Mouse (Mus musculus) forebrain, embryonic 15.5 days (tissue): ENCODE results near the gene Gramd1c. TPM values are rescaled to one million over a fixed set of nuclear protein-coding genes. Genes with fewer than 3 reads are reported as not detected.

ENCODE experiments used
- ATAC-seq: fragments of 200-750 bp; cut with Nextera tagmentation; replicated peaks from 2 replicates; pipeline ENCODE4 v1.8.0; 2017; ENCODE audit warnings: mild to moderate bottlenecking, moderate TSS enrichment, moderate library complexity
- H3K27ac ChIP-seq: fragments of 300-500 bp; sonication (generic); replicated peaks from 2 replicates; pipeline ENCODE4 v1.5.1; 2015; ENCODE audit warnings: mild to moderate bottlenecking, inconsistent platforms
- H3K27me3 ChIP-seq: fragments of 300-500 bp; sonication (generic); 2 replicates; pipeline ENCODE4 v1.6.1; 2015; ENCODE audit warnings: inconsistent platforms
- H3K36me3 ChIP-seq: fragments of 300-500 bp; sonication (generic); 2 replicates; pipeline ENCODE4 v1.6.1; 2015; ENCODE audit warnings: mild to moderate bottlenecking, inconsistent platforms
- H3K4me1 ChIP-seq: fragments of 300-500 bp; sonication (generic); 2 replicates; pipeline ENCODE4 v1.6.1; 2015; ENCODE audit warnings: inconsistent platforms
- H3K4me2 ChIP-seq: fragments of 300-500 bp; sonication (generic); replicated peaks from 2 replicates; pipeline ENCODE4 v1.6.1; 2015; ENCODE audit warnings: mild to moderate bottlenecking, inconsistent platforms
- H3K4me3 ChIP-seq: fragments of 300-500 bp; sonication (generic); 2 replicates; pipeline ENCODE4 v1.5.1; 2015; ENCODE audit warnings: mild to moderate bottlenecking, inconsistent platforms
- H3K9ac ChIP-seq: fragments of 300-500 bp; sonication (generic); replicated peaks from 2 replicates; pipeline ENCODE4 v1.6.1; 2015; ENCODE audit warnings: mild to moderate bottlenecking, inconsistent platforms
- H3K9me3 ChIP-seq: fragments of 300-500 bp; sonication (generic); 2 replicates; pipeline ENCODE4 v1.6.1; 2016; ENCODE audit warnings: inconsistent platforms
- WGBS: fragments of 180-500 bp; shearing (Covaris S2); methylation state at CpG from one replicate; pipeline ENCODE4 v1.1.7; 2015; ENCODE audit warnings: mixed read lengths; 5-methylcytosine and 5-hydroxymethylcytosine counted together
- polyA plus RNA-seq: library from polyadenylated mRNA; unstranded; fragments of >200 nt; fragmentation: Nextera tagmentation; extraction: Ambion mirVana; gene quantifications from 2 replicates; pipeline ENCODE4 v1.2.1, GENCODE M21; 2015

Gramd1c gene
- polyA plus RNA-seq, 1 experiment from 2014 or later, result 4.2 TPM

- no peaks in the 10 kb centered on the region for H3K4me1 ChIP-seq
- H3K9ac ChIP-seq, result no peak overlapping the region
- H3K27me3 ChIP-seq, result no peaks in the 10 kb centered on the region
- H3K4me2 ChIP-seq, result no peak overlapping the region
- H3K36me3 ChIP-seq, result no peaks in the 10 kb centered on the region
- no peak for ATAC-seq
- H3K4me3 ChIP-seq, result no peak overlapping the region
- WGBS, result 94% methylated on average over 11 of the region's 11 CpGs
- no peak overlapping the region for H3K27ac ChIP-seq
- no peaks in the 10 kb centered on the region for H3K9me3 ChIP-seq
Measured at GRCm38 (mm10) chr16:43973147-43973546, 90.0 kb downstream of the Gramd1c start.

- Histone ChIP-seq H3K4me2 (no peak overlapping the region), H3K9ac (no peak overlapping the region), H3K27me3 (no peaks in the 10 kb centered on the region), H3K9me3 (no peaks in the 10 kb centered on the region), H3K36me3 (no peaks in the 10 kb centered on the region), H3K27ac (no peak overlapping the region), H3K4me3 (no peak overlapping the region), H3K4me1 (no peaks in the 10 kb centered on the region)
- ATAC-seq, result no peak
- 87% methylated on average over 2 of the region's 2 CpGs for WGBS
Measured at GRCm38 (mm10) chr16:43972391-43972790, 90.8 kb downstream of the Gramd1c start.

- 93% methylated on average over 9 of the region's 9 CpGs for WGBS
- Histone ChIP-seq H3K4me3 (no peak overlapping the region), H3K27ac (no peak overlapping the region), H3K4me2 (no peak overlapping the region), H3K9ac (no peak overlapping the region), H3K36me3 (no peaks in the 10 kb centered on the region), H3K9me3 (no peaks in the 10 kb centered on the region), H3K27me3 (no peaks in the 10 kb centered on the region), H3K4me1 (no peaks in the 10 kb centered on the region)
- ATAC-seq, result no peak
Measured at GRCm38 (mm10) chr16:43971741-43972140, 91.4 kb downstream of the Gramd1c start.

GRCm38 (mm10) chr16:43971189-43971588 lies 92.0 kb downstream of the Gramd1c start:
- WGBS, result 92% methylated on average over 11 of the region's 11 CpGs
- H3K4me2 ChIP-seq, result no peak overlapping the region
- no peak overlapping the region for H3K9ac ChIP-seq
- H3K4me3 ChIP-seq, result no peak overlapping the region
- ATAC-seq, result no peak
- H3K9me3 ChIP-seq, result no peaks in the 10 kb centered on the region
- H3K27ac ChIP-seq, result no peak overlapping the region
- H3K27me3 ChIP-seq, result no peaks in the 10 kb centered on the region
- H3K36me3 ChIP-seq, result no peaks in the 10 kb centered on the region
- 0 out of 2 replicates have a peak, but pooled peaks cover 3% of the 10 kb centered on the region for H3K4me1 ChIP-seq

GRCm38 (mm10) chr16:43970426-43970825 lies 92.7 kb downstream of the Gramd1c start:
- ATAC-seq, result no peak
- Histone ChIP-seq H3K4me3 (no peak overlapping the region), H3K9ac (no peak overlapping the region), H3K36me3 (no peaks in the 10 kb centered on the region), H3K4me1 (0 out of 2 replicates have a peak, but pooled peaks cover 7% of the 10 kb centered on the region), H3K27ac (no peak overlapping the region), H3K27me3 (no peaks in the 10 kb centered on the region), H3K4me2 (no peak overlapping the region), H3K9me3 (no peaks in the 10 kb centered on the region)
- WGBS, result 95% methylated on average over 3 of the region's 3 CpGs

GRCm38 (mm10) chr16:43965781-43966389 lies 97.3 kb downstream of the Gramd1c start:
- ATAC-seq, result peak; percentile 39; the same call in 1 of the 2 replicates
- H3K27me3 ChIP-seq, result no peaks in the 10 kb centered on the region
- no peak overlapping the region for H3K4me2 ChIP-seq
- H3K27ac ChIP-seq, result no peak overlapping the region
- H3K36me3 ChIP-seq, result no peaks in the 10 kb centered on the region
- 58% methylated on average over 13 of the region's 13 CpGs for WGBS
- no peaks in the 10 kb centered on the region for H3K9me3 ChIP-seq
- 0 out of 2 replicates have a peak, but pooled peaks cover 7% of the 10 kb centered on the region for H3K4me1 ChIP-seq
- H3K9ac ChIP-seq, result no peak overlapping the region
- H3K4me3 ChIP-seq, result no peak overlapping the region

- Histone ChIP-seq H3K4me3 (no peak overlapping the region), H3K27me3 (no peaks in the 10 kb centered on the region), H3K27ac (no peak overlapping the region), H3K9me3 (no peaks in the 10 kb centered on the region), H3K4me1 (0 out of 2 replicates have a peak, but pooled peaks cover 7% of the 10 kb centered on the region), H3K4me2 (no peak overlapping the region), H3K9ac (no peak overlapping the region), H3K36me3 (no peaks in the 10 kb centered on the region)
- 65% methylated on average over 3 of the region's 3 CpGs for WGBS
- ATAC-seq, result 0 out of 2 replicates have a peak, but pooled peaks have one; percentile 42
Measured at GRCm38 (mm10) chr16:43963780-43964179, 99.4 kb downstream of the Gramd1c start.

GRCm38 (mm10) chr16:43963291-43963690 lies 99.9 kb downstream of the Gramd1c start:
- Histone ChIP-seq H3K4me3 (no peak overlapping the region), H3K27me3 (no peaks in the 10 kb centered on the region), H3K9me3 (no peaks in the 10 kb centered on the region), H3K27ac (no peak overlapping the region), H3K4me1 (0 out of 2 replicates have a peak, but pooled peaks cover 7% of the 10 kb centered on the region), H3K36me3 (no peaks in the 10 kb centered on the region), H3K4me2 (no peak overlapping the region), H3K9ac (no peak overlapping the region)
- no peak for ATAC-seq
- 92% methylated on average over 9 of the region's 9 CpGs for WGBS

- ATAC-seq, result no peak
- Histone ChIP-seq H3K27ac (no peak overlapping the region), H3K4me2 (no peak overlapping the region), H3K4me3 (no peak overlapping the region), H3K4me1 (no peaks in the 10 kb centered on the region), H3K27me3 (no peaks in the 10 kb centered on the region), H3K36me3 (peaks cover 4% of the 10 kb centered on the region; the same call in 1 of the 2 replicates), H3K9ac (no peak overlapping the region), H3K9me3 (no peaks in the 10 kb centered on the region)
- 81% methylated on average over 4 of the region's 4 CpGs for WGBS
Measured at GRCm38 (mm10) chr16:43958038-43958437, 105.1 kb downstream of the Gramd1c start.

- WGBS, result 78% methylated on average over 6 of the region's 6 CpGs
- peaks cover 4% of the 10 kb centered on the region; the same call in 1 of the 2 replicates for H3K36me3 ChIP-seq
Measured at GRCm38 (mm10) chr16:43954913-43955312, 108.2 kb downstream of the Gramd1c start.

GRCm38 (mm10) chr16:43951591-43951990 lies 111.6 kb downstream of the Gramd1c start:
- Histone ChIP-seq H3K27ac (no peak overlapping the region), H3K36me3 (no peaks in the 10 kb centered on the region), H3K9me3 (no peaks in the 10 kb centered on the region), H3K4me1 (no peaks in the 10 kb centered on the region), H3K4me3 (no peak overlapping the region), H3K27me3 (no peaks in the 10 kb centered on the region), H3K9ac (no peak overlapping the region), H3K4me2 (no peak overlapping the region)
- ATAC-seq, result no peak
- 81% methylated on average over 4 of the region's 4 CpGs for WGBS

More at GRCm38 (mm10) chr16:43954913-43955312, 108.2 kb downstream of the Gramd1c start:
- Histone ChIP-seq H3K27me3 (no peaks in the 10 kb centered on the region), H3K27ac (no peak overlapping the region), H3K4me3 (no peak overlapping the region), H3K4me1 (no peaks in the 10 kb centered on the region), H3K9me3 (no peaks in the 10 kb centered on the region), H3K9ac (no peak overlapping the region), H3K4me2 (no peak overlapping the region)
- no peak for ATAC-seq

- H3K4me1 ChIP-seq, result no peaks in the 10 kb centered on the region
Measured at GRCm38 (mm10) chr16:43945869-43946268, 117.3 kb downstream of the Gramd1c start.

GRCm38 (mm10) chr16:43945351-43945750 lies 117.8 kb downstream of the Gramd1c start:
- H3K36me3 ChIP-seq, result no peaks in the 10 kb centered on the region
- peak overlapping the region; percentile 65 for H3K27ac ChIP-seq
- H3K27me3 ChIP-seq, result no peaks in the 10 kb centered on the region

More at GRCm38 (mm10) chr16:43945869-43946268, 117.3 kb downstream of the Gramd1c start:
- WGBS, result 79% methylated on average over 3 of the region's 3 CpGs
- Histone ChIP-seq H3K36me3 (no peaks in the 10 kb centered on the region), H3K9ac (no peak overlapping the region), H3K9me3 (no peaks in the 10 kb centered on the region), H3K27ac (peak overlapping the region; percentile 65), H3K4me2 (no peak overlapping the region), H3K4me3 (no peak overlapping the region), H3K27me3 (no peaks in the 10 kb centered on the region)
- ATAC-seq, result no peak

More at GRCm38 (mm10) chr16:43945351-43945750, 117.8 kb downstream of the Gramd1c start:
- H3K4me1 ChIP-seq, result no peaks in the 10 kb centered on the region
- H3K4me2 ChIP-seq, result no peak overlapping the region
- ATAC-seq, result no peak
- no peak overlapping the region for H3K9ac ChIP-seq
- no peaks in the 10 kb centered on the region for H3K9me3 ChIP-seq
- 85% methylated on average over 3 of the region's 3 CpGs for WGBS
- no peak overlapping the region for H3K4me3 ChIP-seq
